Mouse (Mus musculus) heart, adult 8-10 months (tissue): ENCODE measurements around the gene Rgs6. TPM values are rescaled to one million over a fixed set of nuclear protein-coding genes. Genes with fewer than 3 reads are reported as not detected.

Experiments used
- DNase-seq: peaks from one replicate; pipeline ENCODE4 v3.0.0; 2022; ENCODE audit warnings: low spot score
- total RNA-seq, 4 experiments: library from RNA; stranded (reverse); gene quantifications; 2 replicates each; pipeline ENCODE4 v1.2.4; 2022

Rgs6 gene
- total RNA-seq, 4 experiments from 2014 or later: 9.1 to 12.9 (median 9.8) TPM

GRCm38 (mm10) chr12:83084614-83085013 is 496.5 kb downstream of the Rgs6 start:
- no peak for DNase-seq

- no peak for DNase-seq
Observed at GRCm38 (mm10) chr12:83087010-83087409, 498.9 kb downstream of the Rgs6 start.

GRCm38 (mm10) chr12:83087555-83087954 is 499.5 kb downstream of the Rgs6 start:
- DNase-seq: peak; percentile 42

GRCm38 (mm10) chr12:83092001-83092400 is 503.9 kb downstream of the Rgs6 start:
- no peak for DNase-seq

GRCm38 (mm10) chr12:83097787-83098186 is 509.7 kb downstream of the Rgs6 start:
- no peak for DNase-seq

- DNase-seq: no peak
Observed at GRCm38 (mm10) chr12:83098646-83099371, 510.7 kb downstream of the Rgs6 start.

- DNase-seq: no peak
Observed at GRCm38 (mm10) chr12:83099920-83100319, 511.8 kb downstream of the Rgs6 start.

- DNase-seq: peak; percentile 82
Observed at GRCm38 (mm10) chr12:83100413-83100812, 512.3 kb downstream of the Rgs6 start.

GRCm38 (mm10) chr12:83100848-83101247 is 512.8 kb downstream of the Rgs6 start:
- DNase-seq: no peak

- DNase-seq: no peak
Observed at GRCm38 (mm10) chr12:83105514-83106119, 517.5 kb downstream of the Rgs6 start.

GRCm38 (mm10) chr12:83106120-83106517 is 518.0 kb downstream of the Rgs6 start:
- no peak for DNase-seq

GRCm38 (mm10) chr12:83109486-83109885 is 521.4 kb downstream of the Rgs6 start:
- DNase-seq: no peak

- no peak for DNase-seq
Observed at GRCm38 (mm10) chr12:83109891-83110630, 522.0 kb downstream of the Rgs6 start.

- no peak for DNase-seq
Observed at GRCm38 (mm10) chr12:83110711-83111110, 522.6 kb downstream of the Rgs6 start.

GRCm38 (mm10) chr12:83112283-83112682 is 524.2 kb downstream of the Rgs6 start:
- DNase-seq: no peak

- no peak for DNase-seq
Observed at GRCm38 (mm10) chr12:83112901-83113628, 525.0 kb downstream of the Rgs6 start.

- no peak for DNase-seq
Observed at GRCm38 (mm10) chr12:83113971-83114370, 525.9 kb downstream of the Rgs6 start.

- DNase-seq: peak; percentile 55
Observed at GRCm38 (mm10) chr12:83114396-83115053, 526.4 kb downstream of the Rgs6 start.

- no peak for DNase-seq
Observed at GRCm38 (mm10) chr12:83124111-83124510, 536.0 kb downstream of the Rgs6 start.

- DNase-seq: no peak
Observed at GRCm38 (mm10) chr12:83125284-83125683, 537.2 kb downstream of the Rgs6 start.

- DNase-seq: no peak
Observed at GRCm38 (mm10) chr12:83126923-83127322, 538.8 kb downstream of the Rgs6 start.
